Mouse (Mus musculus): ENCODE results near the gene Gpsm1.

Gene Gpsm1

DNA sequence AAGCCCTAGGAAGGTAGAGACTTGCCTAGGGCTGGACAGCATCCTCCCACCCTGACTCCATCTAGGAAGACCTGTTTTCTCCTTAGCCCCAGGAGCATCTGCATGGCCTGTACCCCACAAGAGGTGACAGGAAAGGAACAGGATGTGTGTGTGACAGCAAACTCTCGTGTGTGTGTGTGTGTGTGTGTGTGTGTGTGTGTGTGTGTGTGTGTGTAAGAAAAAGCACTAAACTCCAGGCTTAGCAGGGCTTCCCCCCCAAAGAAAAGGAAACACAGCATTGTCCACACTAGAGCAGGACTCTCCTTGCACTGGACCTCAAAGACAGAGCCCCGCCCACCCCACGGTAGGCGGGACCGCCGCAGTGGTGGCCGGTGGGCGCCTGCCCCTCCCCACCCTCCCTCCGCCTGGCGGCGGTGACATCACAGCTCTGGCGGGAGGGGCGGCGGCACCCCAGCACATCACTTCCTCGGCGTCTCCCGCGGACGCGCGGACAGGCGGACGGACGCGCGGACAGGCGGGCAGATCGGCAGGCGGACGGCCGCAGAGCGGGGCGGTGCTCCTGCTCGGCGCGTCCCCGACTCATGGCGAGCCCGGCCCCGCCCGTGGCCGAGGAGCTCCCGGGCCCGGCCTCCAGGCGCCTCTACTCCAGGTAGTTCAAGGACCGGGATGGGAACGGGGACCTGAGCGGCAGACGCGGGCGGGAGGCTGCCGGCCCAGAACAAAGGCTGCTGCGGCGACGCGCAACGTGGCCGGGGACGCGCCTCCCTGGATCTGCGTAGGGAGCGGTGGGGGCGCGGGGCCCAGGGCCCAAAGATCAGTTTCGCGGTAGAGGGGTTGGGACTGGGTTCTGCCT lies at the start of gene Gpsm1:
TSS of gene Gpsm1 (plus strand) at position 444 of the 853 bp plus-strand sequence.
- DNase-seq (ENCODE audit: low read depth, low spot score): peak; percentile 80

DNA sequence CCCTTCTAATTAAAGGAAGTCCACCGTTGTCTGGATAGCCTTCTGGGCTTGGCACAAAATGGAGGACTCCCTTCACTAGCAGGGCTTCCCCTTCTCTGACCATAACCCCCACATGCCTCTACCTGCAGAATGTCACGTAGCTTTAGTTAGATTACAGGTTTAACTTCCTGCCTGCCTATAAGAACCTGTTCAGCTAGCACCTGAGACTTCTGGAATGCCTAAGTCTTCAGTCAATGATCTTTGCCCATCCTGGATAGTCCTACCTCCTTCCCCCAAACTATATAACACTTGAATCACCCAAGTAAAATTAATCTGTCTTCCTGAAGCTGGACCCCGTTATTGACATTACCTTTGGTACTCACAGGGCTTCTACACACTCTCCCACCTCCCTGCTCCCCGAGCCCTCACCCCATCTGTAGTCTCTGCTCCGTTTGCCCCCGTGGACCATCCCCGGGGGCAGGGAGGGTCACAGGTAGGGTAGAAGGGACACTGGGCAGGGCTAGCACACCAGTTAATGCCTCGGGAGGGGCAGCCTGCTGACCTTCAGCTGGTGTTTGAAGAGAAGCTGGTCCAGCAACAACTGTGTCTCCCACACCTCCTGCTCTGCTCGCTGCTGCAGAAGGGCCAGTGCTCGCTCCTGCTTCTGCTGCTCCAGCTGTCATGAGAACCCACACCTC lies 49.1 kb upstream of the Gpsm1 start:
- no peak for DNase-seq (ENCODE audit: low read depth, low spot score)

DNA sequence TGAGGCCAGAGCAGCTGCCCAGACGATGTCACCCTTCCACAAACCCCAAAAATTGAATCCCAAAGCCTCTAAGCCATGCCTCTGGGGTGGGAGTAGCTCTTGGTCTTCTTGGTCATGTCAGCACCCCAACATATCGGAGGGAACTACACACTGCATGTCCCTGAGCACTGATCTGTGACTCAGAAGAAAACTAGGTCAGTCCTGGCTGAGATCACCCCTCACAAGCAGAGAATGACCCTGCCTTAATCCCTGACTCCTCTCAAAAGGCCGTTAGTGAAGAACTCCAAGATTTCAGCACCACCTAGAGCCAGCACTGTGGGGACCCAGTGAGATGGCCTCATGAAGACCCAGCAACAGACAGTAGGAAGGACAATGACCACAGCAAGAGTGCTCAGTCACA lies 47.1 kb upstream of the Gpsm1 start:
- DNase-seq (ENCODE audit: low read depth, low spot score): no peak

DNA sequence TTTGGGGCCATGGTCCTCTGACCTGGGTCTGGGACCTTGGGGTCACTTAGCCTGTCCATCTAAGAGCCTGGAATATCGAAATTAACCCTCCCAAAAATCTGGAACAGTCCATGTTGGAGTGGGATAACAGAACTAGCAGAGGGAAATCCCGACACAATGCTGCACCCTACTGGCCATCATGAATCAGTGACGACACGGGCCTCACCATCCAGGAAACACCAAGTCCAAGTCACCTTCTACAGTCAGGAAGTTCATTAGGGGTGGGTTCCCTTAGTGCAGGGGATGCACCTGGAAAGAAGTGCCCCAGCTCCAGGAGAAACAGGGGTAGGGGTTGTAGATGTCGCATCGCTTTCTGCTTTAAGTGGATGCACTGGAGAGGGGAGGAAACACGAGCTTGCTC lies 41.7 kb upstream of the Gpsm1 start:
- peak; percentile 45 for DNase-seq (ENCODE audit: low read depth, low spot score)

DNA sequence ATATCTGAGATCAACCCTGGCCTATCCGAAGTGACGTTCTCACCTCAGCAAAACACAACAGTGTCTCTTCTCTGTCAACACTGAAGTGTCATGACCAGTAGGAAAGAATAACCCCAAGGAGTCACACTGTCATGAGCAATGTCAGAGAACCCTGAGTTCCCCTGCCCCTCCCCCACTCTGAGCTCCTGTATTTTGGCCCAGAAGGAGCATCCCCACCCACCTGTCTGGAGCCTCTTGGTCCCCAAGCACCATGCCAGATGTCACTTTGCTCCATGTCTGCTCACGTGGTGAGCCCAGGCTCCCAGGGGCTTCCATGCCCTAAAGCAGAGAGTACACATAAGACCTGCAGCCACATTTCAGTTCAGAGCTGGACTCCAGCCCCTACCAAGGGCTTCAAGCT lies 35.6 kb upstream of the Gpsm1 start:
- DNase-seq (ENCODE audit: low read depth, low spot score): no peak

DNA sequence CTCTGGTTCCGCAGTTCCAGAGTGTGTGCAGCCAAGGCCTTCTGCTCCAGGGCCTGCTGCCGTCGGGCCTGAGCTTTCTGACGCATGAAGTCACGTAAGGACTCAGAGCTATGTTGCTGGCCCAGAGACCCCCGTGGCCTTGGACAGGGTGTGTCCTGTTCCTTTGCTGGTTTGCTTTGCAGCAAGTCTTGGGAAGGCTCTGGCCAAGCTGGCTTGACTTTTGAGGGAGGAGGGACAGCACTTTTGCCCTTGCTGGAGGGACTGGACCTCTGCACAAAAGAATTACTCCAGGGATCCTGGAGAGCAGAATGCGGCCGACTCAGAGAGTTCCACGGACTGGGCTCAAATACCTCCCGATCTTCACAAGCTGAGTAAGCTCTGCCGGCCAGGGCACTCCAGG lies 34.7 kb upstream of the Gpsm1 start:
- DNase-seq (ENCODE audit: low read depth, low spot score): no peak

DNA sequence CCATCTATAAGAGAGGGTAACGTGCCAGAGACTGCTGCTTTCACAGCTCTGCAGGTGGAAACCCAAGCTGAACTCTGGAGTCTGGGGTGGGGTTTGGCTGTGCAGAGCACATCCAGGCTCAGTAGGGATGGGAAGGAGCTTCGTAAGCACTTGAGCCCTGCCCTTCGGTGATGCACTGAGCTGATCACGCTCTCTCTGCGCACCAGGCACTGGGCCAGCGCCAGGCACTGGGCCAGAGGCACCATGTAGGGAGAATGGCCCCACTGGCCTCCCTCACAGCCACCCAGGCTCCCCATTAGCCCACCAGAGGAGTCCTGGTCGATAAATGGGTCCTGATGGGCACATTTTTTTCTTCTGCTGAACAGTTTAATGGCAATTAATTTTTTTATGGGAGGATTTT lies 29.5 kb upstream of the Gpsm1 start:
- no peak for DNase-seq (ENCODE audit: low read depth, low spot score)

DNA sequence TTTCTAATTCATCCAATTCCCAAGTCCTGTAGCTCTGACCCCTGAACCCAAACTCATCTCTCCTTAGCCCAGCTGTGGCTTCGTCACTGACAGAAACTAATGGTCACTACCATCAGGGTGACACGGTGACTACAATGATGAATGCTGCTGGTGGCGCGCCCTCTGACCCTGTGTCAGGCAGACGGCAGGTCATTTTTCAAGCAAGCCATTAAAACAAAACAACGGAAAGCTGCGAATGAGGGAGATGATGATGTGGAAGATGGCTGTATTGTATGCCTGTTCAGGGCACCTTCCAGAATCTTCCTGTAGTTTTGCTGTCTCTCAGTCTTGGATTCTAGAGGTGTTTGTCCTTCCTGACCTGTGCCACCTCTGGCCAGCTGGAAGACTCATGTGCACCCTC lies 28.9 kb upstream of the Gpsm1 start:
- no peak for DNase-seq (ENCODE audit: low read depth, low spot score)

DNA sequence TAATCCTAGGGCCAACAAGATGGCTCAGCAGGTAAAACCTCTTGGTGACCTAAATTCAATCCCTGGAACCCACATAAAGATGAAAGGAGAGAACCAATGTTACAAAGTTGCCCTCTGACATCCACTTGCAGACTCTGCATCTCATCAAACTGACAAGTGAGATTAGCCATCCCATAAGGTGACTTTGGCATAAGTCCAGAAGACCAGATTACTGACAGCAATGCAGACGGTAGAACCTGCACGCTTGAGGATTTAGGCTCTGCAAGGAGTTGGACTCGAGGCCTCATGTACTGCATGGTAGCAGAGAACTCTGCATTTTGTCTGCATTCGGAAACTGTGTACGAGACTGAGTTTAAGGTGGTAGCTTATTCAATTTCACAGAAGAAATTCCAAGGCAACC lies 25.2 kb upstream of the Gpsm1 start:
- no peak for DNase-seq (ENCODE audit: low read depth, low spot score)

DNA sequence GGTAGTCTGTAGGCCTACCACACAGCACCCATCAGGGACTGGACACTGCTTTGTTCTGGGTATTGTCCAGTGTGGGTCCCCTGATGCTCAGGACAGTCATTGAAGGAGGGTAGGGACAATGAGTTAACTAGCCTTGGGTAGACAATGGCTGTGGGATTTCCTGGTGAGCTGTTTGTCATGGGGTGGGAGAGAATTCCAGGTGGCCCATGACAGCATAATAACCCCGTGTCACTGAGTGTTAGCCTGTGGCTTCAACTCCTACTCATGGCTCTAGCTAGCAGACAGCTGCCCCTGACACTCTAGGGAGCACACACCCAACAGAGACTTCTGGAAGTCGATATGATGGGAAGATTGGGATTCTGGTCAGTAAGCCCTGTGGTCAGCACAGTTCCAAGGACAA lies 20.9 kb upstream of the Gpsm1 start, which contains the start of gene Ccdc187:
TSS of gene Ccdc187 (minus strand) at position 101 of the 400 bp plus-strand sequence.
- no peak for DNase-seq (ENCODE audit: low read depth, low spot score)

DNA sequence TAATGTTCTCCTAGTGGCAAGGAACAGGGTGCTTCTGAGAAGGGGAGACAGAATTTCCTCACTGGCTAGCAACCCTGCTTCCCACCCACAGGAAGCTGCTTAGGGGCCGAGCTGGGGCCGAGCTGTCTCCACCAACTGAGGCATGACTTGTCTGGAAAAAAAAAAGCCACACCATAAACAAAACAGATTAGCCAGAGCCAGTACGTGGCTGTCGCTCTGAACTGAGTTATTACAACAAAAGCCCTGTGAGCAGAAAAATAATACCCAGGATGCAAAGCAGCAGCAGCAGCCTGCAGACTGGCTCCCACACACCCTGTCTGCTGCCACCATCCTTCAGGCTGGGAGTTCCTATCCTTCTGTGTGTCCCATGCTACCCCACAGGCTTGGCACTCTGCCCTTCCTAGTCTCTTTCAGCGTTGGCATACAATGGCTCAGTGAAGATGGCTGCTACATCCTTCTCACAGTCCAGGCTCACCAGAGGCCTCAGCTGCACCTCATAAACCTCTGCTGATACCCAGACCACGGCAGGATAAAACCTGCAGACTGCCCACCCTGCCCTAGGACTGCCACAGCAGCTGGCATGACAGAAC lies 18.6 kb upstream of the Gpsm1 start:
- no peak for DNase-seq (ENCODE audit: low read depth, low spot score)

DNA sequence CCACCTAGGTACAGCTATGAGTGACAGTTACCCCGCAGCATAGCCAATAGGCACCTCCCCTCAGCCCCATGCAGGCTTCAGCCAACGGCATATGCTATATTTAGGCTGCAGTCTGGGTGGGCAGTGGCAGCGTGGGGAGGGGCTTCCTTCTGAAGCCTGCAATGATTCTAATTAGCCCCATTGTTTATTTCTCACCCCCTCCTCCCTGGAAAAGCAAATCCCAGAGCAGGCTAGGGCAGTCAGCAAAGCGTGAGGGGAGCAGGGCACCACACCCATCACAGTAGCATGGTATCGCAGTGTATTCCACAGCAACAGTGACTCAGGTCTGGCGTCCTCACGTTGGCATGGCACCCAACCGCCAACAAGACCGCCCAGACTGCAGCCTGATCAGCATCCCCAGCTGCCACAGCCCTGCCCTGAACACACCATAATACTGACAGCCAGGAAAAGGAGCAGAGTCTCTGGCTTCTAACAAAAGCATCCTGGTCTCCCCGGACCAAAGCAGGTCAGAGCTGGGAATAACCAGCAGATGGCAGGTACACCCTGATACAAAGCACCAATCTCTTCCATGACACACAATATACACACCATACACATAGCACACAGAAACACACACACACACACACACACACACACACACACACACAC lies 17.0 kb upstream of the Gpsm1 start:
- no peak for DNase-seq (ENCODE audit: low read depth, low spot score)

DNA sequence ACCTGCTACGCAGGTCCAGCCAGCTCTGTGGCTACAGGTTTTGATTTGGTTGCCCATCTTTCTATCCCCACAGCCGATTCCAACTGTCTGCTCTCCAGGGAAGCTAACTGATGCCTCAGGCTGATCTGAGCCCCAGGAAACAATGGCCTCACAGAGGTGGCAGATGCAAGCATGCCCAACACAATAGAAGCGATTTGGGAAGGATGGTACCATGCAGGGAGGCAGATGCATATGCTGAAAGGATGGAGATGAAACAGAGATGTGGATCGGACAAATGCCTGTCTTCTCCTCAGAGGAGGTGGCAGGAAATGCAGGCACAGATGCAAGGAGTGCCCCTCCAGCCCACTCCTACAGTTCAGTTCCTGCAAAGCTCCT lies 16.5 kb upstream of the Gpsm1 start:
- DNase-seq (ENCODE audit: low read depth, low spot score): no peak

DNA sequence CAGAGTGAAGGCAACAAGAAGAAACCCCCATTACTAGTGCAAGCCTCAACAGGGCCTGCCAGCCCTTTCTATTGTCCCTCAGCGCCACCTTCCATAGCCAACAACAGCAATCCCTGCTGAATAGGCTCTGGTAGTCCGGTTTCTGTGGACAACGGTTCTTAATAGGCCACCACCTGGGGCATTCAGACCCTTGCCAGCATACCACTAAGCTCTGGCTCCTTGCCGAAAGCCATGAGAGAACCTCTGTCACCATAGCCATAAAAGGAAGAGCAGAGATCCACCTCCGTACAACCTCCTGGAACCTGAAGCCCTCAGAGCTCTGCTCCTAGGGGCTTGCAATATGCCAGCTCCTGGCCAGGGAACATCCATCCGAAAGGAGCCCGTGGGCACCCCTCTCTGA lies 16.0 kb upstream of the Gpsm1 start:
- no peak for DNase-seq (ENCODE audit: low read depth, low spot score)

DNA sequence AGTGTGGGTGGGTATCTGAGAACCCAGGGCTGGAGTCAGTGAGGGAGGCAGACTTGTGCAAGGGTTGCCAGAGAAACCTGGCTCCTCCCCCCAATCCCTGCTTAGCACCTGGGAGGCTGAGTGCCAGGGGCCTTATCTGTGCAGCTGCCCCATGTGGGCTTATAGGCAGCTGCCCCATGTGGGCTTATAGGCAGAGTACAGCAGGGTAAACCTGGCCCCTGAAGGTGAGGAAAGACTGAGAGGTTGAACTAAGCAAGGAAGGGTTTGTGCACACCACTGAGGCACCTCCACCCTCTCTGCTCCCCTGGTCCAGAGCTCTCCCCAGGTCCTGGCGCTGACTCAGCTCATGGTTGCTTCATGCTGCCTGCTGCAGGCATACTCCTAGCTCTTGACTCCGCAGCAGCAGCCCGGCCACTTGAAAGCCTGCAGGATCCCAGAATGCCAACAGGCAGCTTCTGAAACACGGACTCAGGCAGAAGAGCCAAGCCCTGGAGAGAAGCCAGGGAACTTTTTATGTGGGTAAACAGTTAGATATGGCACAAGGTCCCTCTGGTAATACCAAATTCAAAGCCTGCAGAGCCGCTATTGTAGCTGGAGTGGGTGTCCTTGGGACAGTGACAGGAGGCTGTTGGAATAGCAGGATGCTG lies 15.0 kb upstream of the Gpsm1 start:
- no peak for DNase-seq (ENCODE audit: low read depth, low spot score)

DNA sequence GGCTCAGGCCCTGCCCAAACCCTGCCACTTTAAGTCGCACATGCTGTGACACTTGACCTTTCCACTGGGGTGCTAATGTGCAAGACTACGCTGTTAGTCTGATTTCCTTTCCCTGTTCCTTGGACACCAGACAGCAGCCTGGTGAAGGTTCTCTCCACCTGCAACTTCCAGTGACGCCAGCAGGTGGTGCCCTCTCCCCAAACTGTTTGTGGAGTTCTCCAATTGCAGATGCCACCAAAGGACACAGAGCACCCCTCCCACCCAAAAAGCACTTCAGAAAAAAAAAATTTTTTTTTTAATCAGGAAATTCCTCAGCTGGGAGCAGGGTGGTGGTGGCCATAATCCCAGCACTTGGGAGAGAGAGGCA lies 14.5 kb upstream of the Gpsm1 start:
- peak; percentile 83 for DNase-seq (ENCODE audit: low read depth, low spot score)

DNA sequence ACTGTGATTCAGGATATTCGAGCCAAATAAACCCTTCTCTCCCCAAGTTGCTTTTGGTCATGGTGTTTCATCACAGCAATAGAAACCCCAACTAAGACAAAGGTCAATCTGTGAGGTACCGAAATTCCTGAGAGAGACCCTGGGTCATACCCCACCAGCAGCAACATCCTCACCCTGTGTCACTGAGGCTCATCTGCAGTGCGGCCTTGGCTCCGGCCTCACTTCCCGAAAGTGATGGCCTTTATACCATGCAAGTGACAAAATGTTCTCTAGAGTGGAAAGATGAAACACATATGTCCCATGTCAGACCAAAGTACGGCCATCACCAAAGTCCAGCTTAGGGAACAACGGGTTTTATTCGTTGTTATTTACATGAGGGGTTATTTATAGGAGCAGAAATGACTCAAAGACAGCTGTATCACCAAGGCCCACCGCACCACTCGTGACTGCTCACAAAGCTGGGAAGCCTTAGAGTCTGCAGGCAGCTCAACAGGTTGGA lies 13.3 kb upstream of the Gpsm1 start:
- no peak for DNase-seq (ENCODE audit: low read depth, low spot score)

DNA sequence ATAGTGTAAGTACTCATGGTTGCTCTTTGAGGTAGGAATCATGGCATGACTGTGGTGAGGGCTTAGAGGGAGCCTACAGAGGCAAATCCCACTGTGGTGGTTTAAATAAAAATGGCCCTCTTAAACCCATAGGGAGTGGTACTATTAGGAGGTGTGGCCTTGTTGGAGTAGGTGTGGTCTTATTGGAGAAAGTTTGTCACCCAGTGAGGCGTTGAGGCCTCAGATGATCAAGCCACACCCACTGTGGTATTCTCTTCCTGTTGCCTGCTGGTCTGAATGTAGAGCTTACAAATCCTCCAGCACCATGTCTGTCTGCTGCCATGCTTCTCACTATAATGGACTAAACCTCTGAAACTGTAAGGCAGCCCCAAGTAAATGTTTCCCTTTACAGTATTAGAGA lies 10.6 kb upstream of the Gpsm1 start:
- DNase-seq (ENCODE audit: low read depth, low spot score): no peak

DNA sequence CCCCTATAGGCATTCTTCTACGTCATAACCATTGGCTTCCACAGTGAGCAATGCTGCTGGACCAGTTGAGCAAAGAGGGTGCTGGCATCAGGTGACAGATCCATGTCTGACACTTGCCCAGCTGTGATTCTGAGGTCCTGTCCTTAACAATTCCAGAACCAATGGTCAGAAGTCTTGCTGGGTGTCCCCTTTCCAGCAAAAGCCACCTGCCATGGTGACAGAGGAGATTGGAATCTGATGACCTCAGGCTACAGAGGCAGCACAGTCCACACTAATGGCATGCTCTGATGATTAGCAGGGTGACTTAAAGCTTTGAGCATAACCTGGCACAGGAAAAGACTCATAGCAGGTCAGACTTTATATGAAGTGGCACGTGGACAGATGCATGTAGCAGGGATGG lies 9.8 kb upstream of the Gpsm1 start:
- no peak for DNase-seq (ENCODE audit: low read depth, low spot score)

DNA sequence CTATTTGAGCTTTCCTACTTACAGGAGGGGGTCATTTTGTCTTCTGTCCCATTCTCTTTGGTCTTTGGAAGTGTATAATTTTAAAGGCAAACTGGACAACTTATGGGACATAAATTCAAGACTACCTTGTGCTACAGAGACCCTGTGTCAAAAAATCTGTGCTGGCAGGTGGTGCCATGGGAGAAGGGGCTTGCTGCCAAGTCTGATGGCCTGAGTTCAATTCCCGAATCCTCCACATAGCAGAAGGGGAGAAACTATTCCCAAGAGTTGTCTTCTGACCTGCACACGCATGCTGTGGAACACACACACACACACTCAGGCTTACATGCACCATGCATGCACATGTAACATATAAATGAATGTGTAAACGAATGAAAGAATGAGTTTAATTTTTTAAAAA lies 8.6 kb upstream of the Gpsm1 start:
- DNase-seq (ENCODE audit: low read depth, low spot score): no peak

DNA sequence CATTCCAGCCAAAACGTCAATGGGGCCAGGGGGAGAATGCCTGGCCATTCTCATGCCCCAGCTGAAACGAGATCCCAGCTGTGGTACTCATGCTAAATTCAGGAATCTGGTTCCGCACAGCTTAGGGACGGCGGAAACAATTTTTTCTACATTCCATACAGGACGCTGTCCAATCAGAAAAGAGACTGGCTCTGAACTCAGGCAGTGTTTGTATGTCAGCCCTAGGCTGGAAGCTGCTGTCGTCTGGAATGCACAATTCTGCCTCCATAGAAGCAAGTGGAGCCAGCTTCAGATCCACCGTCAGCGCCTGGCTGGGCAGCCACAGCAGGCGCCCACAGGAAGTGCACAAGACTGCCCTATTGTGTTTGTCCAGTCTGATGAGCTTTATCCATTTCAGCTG lies 5.6 kb upstream of the Gpsm1 start:
- no peak for DNase-seq (ENCODE audit: low read depth, low spot score)

DNA sequence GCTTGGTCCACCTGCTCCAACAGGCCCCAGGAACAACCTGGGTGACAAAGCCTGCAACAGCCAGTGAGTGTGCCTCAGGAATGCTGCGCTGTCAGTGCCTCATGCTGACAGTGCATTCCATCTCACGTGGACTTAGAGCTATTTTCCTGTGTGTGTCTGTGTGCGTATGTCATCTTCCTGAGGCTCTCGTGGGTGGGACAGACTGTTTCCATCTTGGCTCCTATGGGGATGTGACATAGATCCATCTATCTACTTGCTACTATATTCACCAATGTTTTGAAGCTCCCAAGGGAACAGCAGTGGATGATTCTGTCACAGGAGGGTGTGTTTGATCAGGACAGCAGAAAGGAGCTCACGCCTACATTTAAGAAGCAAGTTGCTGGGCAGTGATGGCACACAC lies 3.4 kb upstream of the Gpsm1 start:
- DNase-seq (ENCODE audit: low read depth, low spot score): no peak
